Mouse (Mus musculus) kidney, postnatal 10 days (tissue): ENCODE measurements at regions not wholly inside any gene's neighbourhood (a gene's known extent, or its start where the extent isn't known, plus 50 kb on each side); places are given as distances from the start of the nearest gene placed in this dataset.
A peak's percentile ranks its signal among the peaks of the same experiment; 100 is the strongest.

ENCODE experiments used
- DNase-seq: peaks from one replicate; pipeline ENCODE4 v3.0.0; 2021; ENCODE audit warnings: mixed read lengths

GRCm38 (mm10) chr1:35936362-35937093 lies 131.7 kb upstream of the Hs6st1 start:
- DNase-seq: no peak

- no peak for DNase-seq
These were observed 128.0 kb upstream of the Hs6st1 start for GRCm38 (mm10) chr1:35940236-35940635.

GRCm38 (mm10) chr1:35941642-35942077 lies 126.5 kb upstream of the Hs6st1 start:
- DNase-seq: no peak

GRCm38 (mm10) chr1:35942222-35942621 lies 126.0 kb upstream of the Hs6st1 start:
- no peak for DNase-seq

GRCm38 (mm10) chr1:35943800-35944199 lies 124.4 kb upstream of the Hs6st1 start:
- DNase-seq: no peak

GRCm38 (mm10) chr1:35944376-35944775 lies 123.8 kb upstream of the Hs6st1 start:
- no peak for DNase-seq

- no peak for DNase-seq
These were observed 123.4 kb upstream of the Hs6st1 start for GRCm38 (mm10) chr1:35944849-35945248.

GRCm38 (mm10) chr1:35945596-35945995 lies 122.6 kb upstream of the Hs6st1 start:
- no peak for DNase-seq

GRCm38 (mm10) chr1:35948104-35948503 lies 120.1 kb upstream of the Hs6st1 start:
- no peak for DNase-seq

GRCm38 (mm10) chr1:35951082-35951481 lies 117.1 kb upstream of the Hs6st1 start:
- DNase-seq: no peak

GRCm38 (mm10) chr1:35953721-35954120 lies 114.5 kb upstream of the Hs6st1 start:
- no peak for DNase-seq

- no peak for DNase-seq
These were observed 110.5 kb upstream of the Hs6st1 start for GRCm38 (mm10) chr1:35957425-35958372.

GRCm38 (mm10) chr1:35959729-35960128 lies 108.5 kb upstream of the Hs6st1 start:
- DNase-seq: no peak

- DNase-seq: no peak
These were observed 107.4 kb upstream of the Hs6st1 start for GRCm38 (mm10) chr1:35960844-35961243.

GRCm38 (mm10) chr1:35961923-35962322 lies 106.3 kb upstream of the Hs6st1 start:
- no peak for DNase-seq

GRCm38 (mm10) chr1:35968489-35968888 lies 99.7 kb upstream of the Hs6st1 start:
- no peak for DNase-seq

- DNase-seq: no peak
These were observed 96.6 kb upstream of the Hs6st1 start for GRCm38 (mm10) chr1:35971435-35972189.

GRCm38 (mm10) chr1:35972190-35972584 lies 96.0 kb upstream of the Hs6st1 start:
- peak; percentile 36 for DNase-seq

- DNase-seq: peak; percentile 57
These were observed 94.8 kb upstream of the Hs6st1 start for GRCm38 (mm10) chr1:35973386-35973785.

- DNase-seq: no peak
These were observed 92.5 kb upstream of the Hs6st1 start for GRCm38 (mm10) chr1:35975611-35976208.

GRCm38 (mm10) chr1:35976528-35976927 lies 91.7 kb upstream of the Hs6st1 start:
- no peak for DNase-seq

GRCm38 (mm10) chr1:35978116-35978515 lies 90.1 kb upstream of the Hs6st1 start:
- no peak for DNase-seq

- DNase-seq: no peak
These were observed 89.4 kb upstream of the Hs6st1 start for GRCm38 (mm10) chr1:35978766-35979165.
